Mouse (Mus musculus): Measurements from ENCODE around the gene Eif2a.

GRCm38 (mm10) chr3:58508020-58508750 lies 17.4 kb upstream of the Eif2a start:
- TF ChIP-seq CTCF (IDR thresholded peaks at IDR 0.05; ENCODE audit: extremely low read depth, insufficient read depth, insufficient read length, insufficient replicate concordance) = no peak
- TF ChIP-seq POLR2A (IDR thresholded peaks at IDR 0.05; ENCODE audit: low read depth, low read length) = no peak
